Mouse (Mus musculus) CH12.LX (cell line): ENCODE measurements around the gene U2af2.
A peak's percentile ranks its signal among the peaks of the same experiment; 100 is the strongest.

ENCODE experiments used
- CTCF ChIP-seq, 2 experiments: IDR thresholded peaks in 1 of 2; conservative IDR thresholded peaks in 1 of 2; 2 replicates each; pipeline ENCODE4 v1.5.1; 2011 to 2012; ENCODE audit warnings: low read depth in 2 of 2, low read length in 2 of 2, improper control_type of control experiment in 1 of 2, inconsistent platforms in 1 of 2, mild to moderate bottlenecking in 1 of 2, moderate library complexity in 1 of 2
- HCFC1 ChIP-seq: IDR thresholded peaks from 2 replicates; pipeline ENCODE4 v1.6.1; 2012; ENCODE audit warnings: low read depth, mild to moderate bottlenecking, inconsistent platforms, low read length, improper control_type of control experiment
- MAX ChIP-seq: IDR thresholded peaks from 2 replicates; pipeline ENCODE4 v1.6.1; 2011; ENCODE audit warnings: low read length, improper control_type of control experiment
- NRF1 ChIP-seq: IDR thresholded peaks from 2 replicates; pipeline ENCODE4 v1.6.1; 2014; ENCODE audit warnings: low read depth, mild to moderate bottlenecking, inconsistent platforms, low read length, improper control_type of control experiment, moderate library complexity
- POLR2A ChIP-seq: IDR thresholded peaks from 2 replicates; pipeline ENCODE4 v1.6.1; 2011; ENCODE audit warnings: low read depth, mild to moderate bottlenecking, improper control_type of control experiment, low read length
- TCF12 ChIP-seq: IDR thresholded peaks from 2 replicates; pipeline ENCODE4 v1.6.1; 2014; ENCODE audit warnings: low read depth, mild to moderate bottlenecking, inconsistent platforms, low read length, improper control_type of control experiment
- USF1 ChIP-seq: IDR thresholded peaks from 2 replicates; pipeline ENCODE4 v1.6.1; 2014; ENCODE audit warnings: low read depth, mild to moderate bottlenecking, inconsistent platforms, low read length, improper control_type of control experiment

DNA sequence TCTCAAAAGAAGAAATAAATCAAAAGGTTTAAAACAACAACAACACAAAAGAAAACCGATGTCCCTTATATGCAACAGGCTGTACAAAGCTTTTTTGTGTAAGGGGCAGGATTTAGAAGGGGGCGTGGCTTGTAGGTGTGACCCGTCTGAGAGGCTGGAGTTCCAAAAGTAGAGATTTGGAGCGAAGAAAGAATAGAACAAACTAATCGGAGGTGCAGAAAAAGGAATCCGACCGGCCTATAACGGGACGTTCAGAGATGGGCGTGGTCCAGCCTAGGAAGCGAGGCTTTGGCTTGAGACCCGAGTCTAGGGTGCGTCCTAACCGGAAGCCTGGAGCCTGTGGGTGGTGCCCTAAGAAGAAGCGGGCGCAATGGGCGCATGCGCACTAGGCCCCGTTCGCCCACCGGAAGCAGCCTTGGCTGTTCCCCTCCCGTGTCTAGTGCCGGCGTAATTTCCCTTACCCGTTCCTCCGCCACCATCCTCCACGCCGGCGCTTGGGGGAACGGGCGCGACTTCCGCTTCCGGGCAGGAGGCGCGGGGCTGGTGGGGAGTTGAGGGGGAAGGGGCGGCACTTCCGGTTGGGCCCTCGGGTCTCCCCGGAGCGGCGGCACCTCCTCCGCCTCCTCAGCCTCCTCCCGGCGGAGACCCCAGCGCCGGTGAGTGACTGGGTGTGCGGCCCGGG, 41.8 kb upstream of the U2af2 start, which contains the start of the genes Zfp865 and Ccdc106:
- TF ChIP-seq POLR2A (peak; percentile 81), CTCF (conservative IDR thresholded peaks at IDR 0.05 in 1 of 2, IDR thresholded peaks at IDR 0.05 in 1 of 2; ENCODE audit: low read depth in 2 of 2, low read length in 2 of 2) (no peak), NRF1 (peak; percentile 94), TCF12 (peak; percentile 69), USF1 (no peak), MAX (peak; percentile 55; the same call in 1 of the 2 replicates), HCFC1 (peak; percentile 86)
